Mouse (Mus musculus): ENCODE measurements around the gene Ddx58. TPM values are rescaled to one million over a fixed set of nuclear protein-coding genes. Genes with fewer than 3 reads are reported as not detected.

Ddx58 gene
- polyA plus RNA-seq, 1 experiment from 2014 or later: 12.2 TPM

- peak; percentile 82 for ATAC-seq (ENCODE audit: low FRiP score, low TSS enrichment)
- Histone ChIP-seq H3K27me3 (ENCODE audit: control insufficient read depth, insufficient read depth, low read length) (no peaks in the 10 kb centered on the region), H3K9ac (ENCODE audit: low read depth, low read length) (peak overlapping the region; percentile 78), H3K9me3 (ENCODE audit: control insufficient read depth, low read length) (no peaks in the 10 kb centered on the region), H3K4me3 (ENCODE audit: low read length) (peak overlapping the region; percentile 67), H3K4me1 (ENCODE audit: control insufficient read depth, insufficient read depth, low read length) (peaks cover 19% of the 10 kb centered on the region), H3K4me2 (replicated peaks; ENCODE audit: low read depth, low read length) (peak overlapping the region; percentile 87), H3K27ac (ENCODE audit: low read depth, low read length) (peak overlapping the region; percentile 98), H3K36me3 (ENCODE audit: control insufficient read depth, insufficient read depth, low read length) (peaks cover 36% of the 10 kb centered on the region)
- 1% methylated on average over 48 of the region's 50 CpGs for WGBS
These were observed 28.7 kb upstream of the Ddx58 start for GRCm38 (mm10) chr4:40268204-40268813.

DNA sequence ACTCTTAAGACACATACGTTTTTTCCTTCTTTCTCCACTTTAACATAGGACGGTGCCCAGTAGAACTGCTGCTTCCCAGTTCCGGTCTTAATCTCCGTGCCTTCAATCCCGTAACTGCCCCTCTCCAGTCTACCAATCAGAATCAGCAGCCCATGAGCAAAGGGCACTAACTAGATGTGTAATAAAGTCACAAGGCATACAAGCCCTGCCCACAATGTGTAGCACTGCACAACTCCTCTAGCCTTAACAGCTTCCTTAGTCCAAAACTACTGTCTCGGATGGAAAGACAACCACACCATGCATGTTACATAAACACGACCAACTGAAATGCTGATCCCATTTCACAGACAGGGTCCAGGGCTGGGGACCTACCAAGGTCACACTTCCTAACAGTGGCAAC is 28.1 kb upstream of the Ddx58 start:
- peak overlapping the region; percentile 59; the same call in 1 of the 2 replicates for H3K27ac ChIP-seq (ENCODE audit: low read depth, low read length)
- 59% methylated on average over 7 of the region's 7 CpGs for whole genome bisulfite sequencing
- H3K27me3 ChIP-seq (ENCODE audit: control insufficient read depth, insufficient read depth, low read length): no peaks in the 10 kb centered on the region
- peak overlapping the region; percentile 87 for H3K4me2 ChIP-seq (replicated peaks; ENCODE audit: low read depth, low read length)
- peaks cover 19% of the 10 kb centered on the region for H3K4me1 ChIP-seq (ENCODE audit: control insufficient read depth, insufficient read depth, low read length)
- peak; percentile 1; the same call in 1 of the 2 replicates for ATAC-seq (ENCODE audit: low FRiP score, low TSS enrichment)
- peak overlapping the region; percentile 67 for H3K4me3 ChIP-seq (ENCODE audit: low read length)
- no peaks in the 10 kb centered on the region for H3K9me3 ChIP-seq (ENCODE audit: control insufficient read depth, low read length)
- H3K9ac ChIP-seq (ENCODE audit: low read depth, low read length): peak overlapping the region; percentile 78
- H3K36me3 ChIP-seq (ENCODE audit: control insufficient read depth, insufficient read depth, low read length): peaks cover 36% of the 10 kb centered on the region

- Histone ChIP-seq H3K36me3 (ENCODE audit: control insufficient read depth, insufficient read depth, low read length) (peaks cover 61% of the 10 kb centered on the region), H3K9ac (ENCODE audit: low read depth, low read length) (no peak overlapping the region), H3K4me3 (ENCODE audit: low read length) (no peak overlapping the region), H3K4me2 (replicated peaks; ENCODE audit: low read depth, low read length) (no peak overlapping the region), H3K27ac (ENCODE audit: low read depth, low read length) (no peak overlapping the region), H3K9me3 (ENCODE audit: control insufficient read depth, low read length) (no peaks in the 10 kb centered on the region), H3K4me1 (ENCODE audit: control insufficient read depth, insufficient read depth, low read length) (peaks cover 19% of the 10 kb centered on the region), H3K27me3 (ENCODE audit: control insufficient read depth, insufficient read depth, low read length) (no peaks in the 10 kb centered on the region)
- no peak for ATAC-seq (ENCODE audit: low FRiP score, low TSS enrichment)
- WGBS: 74% methylated on average over 1 of the region's 1 CpGs
These were observed 24.7 kb upstream of the Ddx58 start for GRCm38 (mm10) chr4:40264321-40264720.

DNA sequence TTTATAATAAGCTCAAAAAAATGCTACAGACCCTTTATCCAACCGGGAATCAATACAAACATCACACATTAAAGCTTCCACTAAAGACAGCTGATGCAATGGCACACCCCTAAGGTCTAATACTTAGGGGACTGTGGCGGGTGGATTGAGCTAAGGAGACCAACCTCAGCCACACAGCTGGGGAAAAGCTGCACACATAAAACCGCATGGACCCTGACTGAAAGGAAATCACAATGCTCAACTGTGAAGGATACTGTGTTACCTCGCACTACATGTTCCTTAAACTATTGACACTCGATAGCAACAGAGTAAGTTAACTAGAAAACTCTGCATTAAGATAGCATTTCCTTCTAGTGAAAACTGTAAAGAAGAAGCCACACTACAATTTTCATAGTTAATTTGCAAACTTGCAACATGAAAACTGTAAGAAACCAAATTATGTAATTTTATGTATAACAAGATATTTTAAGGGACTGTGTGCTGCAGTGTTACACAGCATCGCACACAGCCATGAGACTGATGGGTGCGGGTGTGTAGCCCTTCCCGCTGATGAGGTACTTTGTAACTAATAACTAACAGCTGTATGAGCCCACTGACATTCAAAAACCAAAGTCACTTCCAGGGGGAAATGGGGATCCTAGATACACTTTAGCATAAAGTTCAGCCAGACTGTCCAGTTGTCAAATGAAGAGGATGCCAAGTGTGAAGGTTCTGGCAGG is 14.9 kb upstream of the Ddx58 start:
- peaks cover 8% of the 10 kb centered on the region; the same call in 1 of the 2 replicates for H3K36me3 ChIP-seq (ENCODE audit: control insufficient read depth, insufficient read depth, low read length)
- no peak overlapping the region for H3K27ac ChIP-seq (ENCODE audit: low read depth, low read length)
- no peak overlapping the region for H3K9ac ChIP-seq (ENCODE audit: low read depth, low read length)
- H3K4me3 ChIP-seq (ENCODE audit: low read length): no peak overlapping the region
- 87% methylated on average over 8 of the region's 8 CpGs for WGBS
- no peak for ATAC-seq (ENCODE audit: low FRiP score, low TSS enrichment)
- no peaks in the 10 kb centered on the region for H3K9me3 ChIP-seq (ENCODE audit: control insufficient read depth, low read length)
- no peak overlapping the region for H3K4me2 ChIP-seq (replicated peaks; ENCODE audit: low read depth, low read length)
- no peaks in the 10 kb centered on the region for H3K27me3 ChIP-seq (ENCODE audit: control insufficient read depth, insufficient read depth, low read length)
- H3K4me1 ChIP-seq (ENCODE audit: control insufficient read depth, insufficient read depth, low read length): no peaks in the 10 kb centered on the region

- 71% methylated on average over 2 of the region's 2 CpGs for WGBS
- Histone ChIP-seq H3K4me3 (ENCODE audit: low read length) (no peak overlapping the region), H3K27ac (ENCODE audit: low read depth, low read length) (no peak overlapping the region), H3K9ac (ENCODE audit: low read depth, low read length) (no peak overlapping the region), H3K4me2 (replicated peaks; ENCODE audit: low read depth, low read length) (no peak overlapping the region), H3K9me3 (ENCODE audit: control insufficient read depth, low read length) (no peaks in the 10 kb centered on the region), H3K4me1 (ENCODE audit: control insufficient read depth, insufficient read depth, low read length) (no peaks in the 10 kb centered on the region), H3K36me3 (ENCODE audit: control insufficient read depth, insufficient read depth, low read length) (peaks cover under 1% of the 10 kb centered on the region; the same call in 1 of the 2 replicates), H3K27me3 (ENCODE audit: control insufficient read depth, insufficient read depth, low read length) (no peaks in the 10 kb centered on the region)
- no peak for ATAC-seq (ENCODE audit: low FRiP score, low TSS enrichment)
These were observed 14.1 kb upstream of the Ddx58 start for GRCm38 (mm10) chr4:40253766-40254165.

DNA sequence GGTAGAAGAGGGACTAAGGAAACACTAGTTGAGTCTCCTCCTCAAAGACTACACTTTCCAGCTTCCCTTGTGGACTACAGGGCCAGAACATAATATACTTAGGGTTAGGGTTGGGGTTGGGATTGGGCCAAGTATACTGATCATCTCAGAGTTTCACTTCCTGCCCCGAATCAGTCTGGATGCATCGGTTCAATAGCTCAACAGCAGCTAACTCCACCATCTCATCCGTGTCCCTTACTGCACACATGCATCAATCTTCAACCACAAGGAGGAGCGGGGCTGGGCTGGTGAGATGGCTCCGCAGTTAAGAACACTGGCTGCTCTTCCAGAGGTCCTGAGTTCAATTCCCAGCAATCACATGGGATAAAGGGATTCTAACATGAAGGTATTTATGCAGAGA is 11.4 kb upstream of the Ddx58 start:
- H3K27ac ChIP-seq (ENCODE audit: low read depth, low read length): no peak overlapping the region
- no peak for ATAC-seq (ENCODE audit: low FRiP score, low TSS enrichment)

GRCm38 (mm10) chr4:40244035-40244434 is 4.4 kb upstream of the Ddx58 start:
- Histone ChIP-seq H3K4me3 (ENCODE audit: low read length) (no peak overlapping the region), H3K27me3 (ENCODE audit: control insufficient read depth, insufficient read depth, low read length) (no peaks in the 10 kb centered on the region), H3K4me2 (replicated peaks; ENCODE audit: low read depth, low read length) (no peak overlapping the region), H3K4me1 (ENCODE audit: control insufficient read depth, insufficient read depth, low read length) (0 out of 2 replicates have a peak, but pooled peaks cover 1% of the 10 kb centered on the region), H3K36me3 (ENCODE audit: control insufficient read depth, insufficient read depth, low read length) (no peaks in the 10 kb centered on the region), H3K9me3 (ENCODE audit: control insufficient read depth, low read length) (no peaks in the 10 kb centered on the region), H3K27ac (ENCODE audit: low read depth, low read length) (no peak overlapping the region), H3K9ac (ENCODE audit: low read depth, low read length) (no peak overlapping the region)
- no peak for ATAC-seq (ENCODE audit: low FRiP score, low TSS enrichment)
- WGBS: 90% methylated on average over 8 of the region's 8 CpGs

More for the DNA sequence above, 11.4 kb upstream of the Ddx58 start:
- Histone ChIP-seq H3K4me1 (ENCODE audit: control insufficient read depth, insufficient read depth, low read length) (no peaks in the 10 kb centered on the region), H3K4me2 (replicated peaks; ENCODE audit: low read depth, low read length) (no peak overlapping the region), H3K27me3 (ENCODE audit: control insufficient read depth, insufficient read depth, low read length) (no peaks in the 10 kb centered on the region), H3K9me3 (ENCODE audit: control insufficient read depth, low read length) (no peaks in the 10 kb centered on the region), H3K4me3 (ENCODE audit: low read length) (no peak overlapping the region), H3K9ac (ENCODE audit: low read depth, low read length) (no peak overlapping the region), H3K36me3 (ENCODE audit: control insufficient read depth, insufficient read depth, low read length) (no peaks in the 10 kb centered on the region; the same call in 1 of the 2 replicates)
- WGBS: 91% methylated on average over 5 of the region's 5 CpGs

- H3K36me3 ChIP-seq (ENCODE audit: control insufficient read depth, insufficient read depth, low read length): no peaks in the 10 kb centered on the region
- H3K9ac ChIP-seq (ENCODE audit: low read depth, low read length): no peak overlapping the region
- H3K4me2 ChIP-seq (replicated peaks; ENCODE audit: low read depth, low read length): no peak overlapping the region
- no peak overlapping the region for H3K4me3 ChIP-seq (ENCODE audit: low read length)
- H3K27me3 ChIP-seq (ENCODE audit: control insufficient read depth, insufficient read depth, low read length): no peaks in the 10 kb centered on the region
- H3K27ac ChIP-seq (ENCODE audit: low read depth, low read length): no peak overlapping the region
- no peaks in the 10 kb centered on the region for H3K9me3 ChIP-seq (ENCODE audit: control insufficient read depth, low read length)
- 0 out of 2 replicates have a peak, but pooled peaks cover 4% of the 10 kb centered on the region for H3K4me1 ChIP-seq (ENCODE audit: control insufficient read depth, insufficient read depth, low read length)
- ATAC-seq (ENCODE audit: low FRiP score, low TSS enrichment): no peak
- 91% methylated on average over 4 of the region's 4 CpGs for WGBS
These were observed 3.4 kb upstream of the Ddx58 start for GRCm38 (mm10) chr4:40243006-40243405.

DNA sequence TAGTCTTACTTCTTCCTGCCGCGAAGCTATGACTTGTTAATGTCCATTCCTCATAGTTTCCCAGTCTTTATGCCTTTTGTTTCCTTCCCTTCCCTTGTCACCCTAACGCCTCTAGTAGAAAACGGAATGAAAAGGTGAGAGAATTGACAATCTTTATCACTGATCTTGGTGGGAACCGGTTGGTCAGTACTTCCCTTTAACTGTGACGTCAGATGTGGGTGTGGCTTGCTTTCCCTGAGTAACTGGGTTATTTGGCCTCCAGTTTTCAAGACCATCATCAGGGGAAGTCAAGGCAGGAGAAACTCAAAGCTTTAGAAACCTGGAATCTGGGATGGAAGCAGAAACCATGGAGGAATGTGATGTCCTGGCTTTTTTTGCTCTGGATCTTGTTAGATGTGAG is 2.3 kb upstream of the Ddx58 start:
- no peak for ATAC-seq (ENCODE audit: low FRiP score, low TSS enrichment)
- H3K27ac ChIP-seq (ENCODE audit: low read depth, low read length): no peak overlapping the region
- no peaks in the 10 kb centered on the region for H3K27me3 ChIP-seq (ENCODE audit: control insufficient read depth, insufficient read depth, low read length)
- 0 out of 2 replicates have a peak, but pooled peaks cover 4% of the 10 kb centered on the region for H3K4me1 ChIP-seq (ENCODE audit: control insufficient read depth, insufficient read depth, low read length)
- H3K4me2 ChIP-seq (replicated peaks; ENCODE audit: low read depth, low read length): no peak overlapping the region
- no peak overlapping the region for H3K9ac ChIP-seq (ENCODE audit: low read depth, low read length)
- no peaks in the 10 kb centered on the region for H3K36me3 ChIP-seq (ENCODE audit: control insufficient read depth, insufficient read depth, low read length)
- 52% methylated on average over 6 of the region's 6 CpGs for WGBS
- H3K4me3 ChIP-seq (ENCODE audit: low read length): no peak overlapping the region
- H3K9me3 ChIP-seq (ENCODE audit: control insufficient read depth, low read length): no peaks in the 10 kb centered on the region
